Mouse (Mus musculus) heart, adult 9 months (tissue): ENCODE results near the gene Mrps18a.
A peak's percentile ranks its signal among the peaks of the same experiment; 100 is the strongest.

Experiments used
- DNase-seq, 2 experiments: peaks; one replicate each; pipeline ENCODE4 v3.0.0; 2022; ENCODE audit warnings: low spot score in 2 of 2

Gene Mrps18a

GRCm38 (mm10) chr17:46110402-46111289 is at the start of gene Mrps18a:
TSS of gene Mrps18a (plus strand) at chr17:46110986.
- peak; percentile 82 for DNase-seq

- peak; percentile 34 to 38 for DNase-seq
These were observed 47.4 kb upstream of the Mrps18a start for GRCm38 (mm10) chr17:46063283-46063973.

GRCm38 (mm10) chr17:46063974-46064312 is 46.8 kb upstream of the Mrps18a start:
- DNase-seq, result no peak

- DNase-seq, result no peak
These were observed 40.7 kb upstream of the Mrps18a start for GRCm38 (mm10) chr17:46070046-46070445.

- DNase-seq, result no peak
These were observed 39.3 kb upstream of the Mrps18a start for GRCm38 (mm10) chr17:46071531-46071930.

GRCm38 (mm10) chr17:46073730-46074301 is 37.0 kb upstream of the Mrps18a start:
- DNase-seq, result peak; percentile 69 to 79

GRCm38 (mm10) chr17:46074398-46075115 is 36.2 kb upstream of the Mrps18a start:
- DNase-seq, result no peak

- DNase-seq, result no peak
These were observed 35.7 kb upstream of the Mrps18a start for GRCm38 (mm10) chr17:46075116-46075485.

- no peak for DNase-seq
These were observed 35.1 kb upstream of the Mrps18a start for GRCm38 (mm10) chr17:46075551-46076259.

GRCm38 (mm10) chr17:46076260-46076551 is 34.6 kb upstream of the Mrps18a start:
- DNase-seq, result no peak

GRCm38 (mm10) chr17:46077921-46078534 is 32.8 kb upstream of the Mrps18a start:
- no peak for DNase-seq

- no peak for DNase-seq
These were observed 31.7 kb upstream of the Mrps18a start for GRCm38 (mm10) chr17:46079037-46079436.

GRCm38 (mm10) chr17:46080388-46080787 is 30.4 kb upstream of the Mrps18a start:
- no peak for DNase-seq

- DNase-seq, result no peak
These were observed 29.7 kb upstream of the Mrps18a start for GRCm38 (mm10) chr17:46081042-46081441.

GRCm38 (mm10) chr17:46081657-46082056 is 29.1 kb upstream of the Mrps18a start:
- peak; percentile 70 to 81 for DNase-seq

- DNase-seq, result no peak
These were observed 27.4 kb upstream of the Mrps18a start for GRCm38 (mm10) chr17:46083381-46083780.

- DNase-seq, result peak; percentile 66 to 77
These were observed 26.7 kb upstream of the Mrps18a start for GRCm38 (mm10) chr17:46084091-46084501.

- no peak for DNase-seq
These were observed 24.4 kb upstream of the Mrps18a start for GRCm38 (mm10) chr17:46086341-46086870.

GRCm38 (mm10) chr17:46091351-46091750 is 19.4 kb upstream of the Mrps18a start:
- no peak for DNase-seq

- no peak for DNase-seq
These were observed 18.9 kb upstream of the Mrps18a start for GRCm38 (mm10) chr17:46091899-46092298.

- DNase-seq, result no peak
These were observed 12.3 kb upstream of the Mrps18a start for GRCm38 (mm10) chr17:46098525-46098924.
